Mouse (Mus musculus): ENCODE measurements around the gene Flt3l. TPM values are rescaled to one million over a fixed set of nuclear protein-coding genes. Genes with fewer than 3 reads are reported as not detected.
A peak's percentile ranks its signal among the peaks of the same experiment; 100 is the strongest.

Gene Flt3l
- polyA plus RNA-seq (2015; fragmentation: Nextera tagmentation; extraction: Ambion mirVana), result 2.2 and 2.3 TPM in 2 replicates

DNA sequence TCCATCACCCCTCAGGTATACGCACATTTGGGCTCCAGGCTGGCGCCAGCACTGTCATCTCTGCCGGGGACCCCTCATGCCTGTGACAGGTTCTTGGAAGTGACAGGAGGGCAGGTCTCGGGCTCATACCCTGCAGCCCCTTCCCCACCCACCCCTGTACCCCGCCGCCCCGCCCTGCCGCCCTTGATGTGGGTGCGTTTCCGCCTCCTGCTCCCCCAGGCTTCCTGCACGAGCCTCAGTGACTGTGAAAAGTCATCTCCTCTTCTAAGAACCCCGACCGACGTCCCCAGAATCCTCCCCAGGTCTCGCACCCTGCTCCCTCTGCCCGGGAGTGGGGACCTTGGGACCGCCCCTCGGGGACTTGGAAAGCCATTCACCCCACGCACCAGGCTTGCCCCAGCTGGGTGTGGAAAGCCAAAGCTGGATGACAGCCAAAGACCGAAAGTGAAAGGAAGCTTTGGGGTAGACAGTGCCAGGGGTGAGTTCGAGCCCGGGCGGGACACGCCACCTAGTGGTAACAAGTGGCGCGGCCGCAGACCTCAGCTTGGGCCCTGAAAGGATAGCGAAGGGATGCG, at the start of gene Flt3l, which contains the start of gene Gm45713:
Flt3l (minus strand) TSS at position 440 of the 575 bp plus-strand sequence.
Gm45713 (minus strand) TSS at position 239 of the 575 bp plus-strand sequence.
- peak within 1 kb of the TSS; percentile 78 for H3K4me2 ChIP-seq (replicated peaks; ENCODE audit: low read depth)
- DNase-seq (ENCODE audit: low spot score) (peak; percentile 88), ATAC-seq (ENCODE audit: low FRiP score, low TSS enrichment) (peak; percentile 85)
- TF ChIP-seq EP300 (optimal IDR thresholded peaks at IDR 0.05), result no peak
- TF ChIP-seq CTCF (IDR thresholded peaks at IDR 0.05; ENCODE audit: low read depth), result peak; percentile 99
- no peaks in the 10 kb centered on the region for H3K9me3 ChIP-seq (ENCODE audit: control insufficient read depth, low read length)
- peak within 1 kb of the TSS; percentile 70 for H3K9ac ChIP-seq (ENCODE audit: low read length)
- H3K36me3 ChIP-seq (ENCODE audit: control insufficient read depth, insufficient read depth, low read length), result no peaks in the 10 kb centered on the region
- H3K4me3 ChIP-seq (ENCODE audit: low read depth, low read length), result peak within 1 kb of the TSS; percentile 60
- 3% methylated on average over 29 of the region's 29 CpGs for WGBS
- no peaks in the 10 kb centered on the region for H3K27me3 ChIP-seq (ENCODE audit: control insufficient read depth, insufficient read depth, low read length)
- peak within 1 kb of the TSS; percentile 45 for H3K27ac ChIP-seq (replicated peaks)
- H3K4me1 ChIP-seq (replicated peaks; ENCODE audit: control insufficient read depth, insufficient read depth), result no peaks in the 10 kb centered on the region

DNA sequence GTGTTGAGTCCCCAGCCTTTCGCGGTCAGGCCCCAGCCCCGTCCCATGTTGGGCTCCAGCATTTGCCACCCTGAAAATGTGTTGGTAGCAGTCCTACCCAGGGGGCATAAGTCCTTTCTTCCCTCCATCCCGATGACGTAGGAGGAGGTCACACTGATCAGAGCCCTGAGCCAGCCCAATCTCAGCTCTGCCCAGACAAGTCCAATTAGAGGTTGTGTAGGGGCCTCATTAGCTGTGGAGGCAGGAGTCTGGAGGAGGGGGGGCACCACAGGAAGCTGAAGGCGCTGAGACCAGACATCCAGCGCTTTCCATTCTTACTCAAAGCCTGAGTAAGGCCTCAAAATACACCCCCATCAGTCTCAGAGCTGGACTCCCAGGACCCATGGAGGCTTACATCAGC, 49.7 kb upstream of the Flt3l start:
- Histone ChIP-seq H3K9me3 (ENCODE audit: control insufficient read depth, low read length) (no peaks in the 10 kb centered on the region), H3K9ac (ENCODE audit: low read length) (no peak overlapping the region), H3K4me1 (replicated peaks; ENCODE audit: control insufficient read depth, insufficient read depth) (peaks cover 3% of the 10 kb centered on the region), H3K36me3 (ENCODE audit: control insufficient read depth, insufficient read depth, low read length) (no peaks in the 10 kb centered on the region), H3K4me2 (replicated peaks; ENCODE audit: low read depth) (no peak overlapping the region), H3K27ac (replicated peaks) (no peak overlapping the region), H3K27me3 (ENCODE audit: control insufficient read depth, insufficient read depth, low read length) (peaks cover 9% of the 10 kb centered on the region; the same call in 1 of the 2 replicates), H3K4me3 (ENCODE audit: low read depth, low read length) (no peak overlapping the region)
- ATAC-seq (ENCODE audit: low FRiP score, low TSS enrichment), result no peak
- 75% methylated on average over 7 of the region's 7 CpGs for WGBS
- no peak for DNase-seq (ENCODE audit: low spot score)
- TF ChIP-seq CTCF (IDR thresholded peaks at IDR 0.05; ENCODE audit: low read depth) (no peak), EP300 (optimal IDR thresholded peaks at IDR 0.05) (no peak)

DNA sequence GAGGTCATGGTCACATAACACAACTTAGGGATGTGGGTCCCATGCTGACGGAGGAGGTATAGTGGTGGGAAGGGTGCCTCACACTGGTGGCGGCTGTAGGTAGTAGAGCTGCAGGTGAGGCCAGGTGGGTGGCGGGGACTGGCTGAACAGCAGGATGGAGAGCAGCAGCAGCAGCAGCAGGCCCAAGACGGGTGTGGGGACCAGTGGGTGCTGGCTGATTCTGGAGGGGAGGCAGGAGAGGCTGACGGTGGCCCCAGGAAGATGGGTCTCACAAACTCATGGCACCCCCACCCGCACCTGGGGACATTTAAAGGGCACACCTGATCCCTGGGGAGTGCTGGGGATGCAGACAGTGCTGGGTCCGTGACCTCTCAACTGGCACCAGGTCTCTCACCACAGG, 47.4 kb upstream of the Flt3l start:
- H3K9ac ChIP-seq (ENCODE audit: low read length), result no peak overlapping the region
- TF ChIP-seq EP300 (optimal IDR thresholded peaks at IDR 0.05) (no peak), CTCF (IDR thresholded peaks at IDR 0.05; ENCODE audit: low read depth) (no peak)
- DNase-seq (ENCODE audit: low spot score), result no peak
- peaks cover 19% of the 10 kb centered on the region; the same call in 1 of the 2 replicates for H3K27me3 ChIP-seq (ENCODE audit: control insufficient read depth, insufficient read depth, low read length)
- peaks cover 3% of the 10 kb centered on the region for H3K4me1 ChIP-seq (replicated peaks; ENCODE audit: control insufficient read depth, insufficient read depth)
- no peaks in the 10 kb centered on the region for H3K36me3 ChIP-seq (ENCODE audit: control insufficient read depth, insufficient read depth, low read length)
- no peak overlapping the region for H3K4me2 ChIP-seq (replicated peaks; ENCODE audit: low read depth)
- H3K4me3 ChIP-seq (ENCODE audit: low read depth, low read length), result no peak overlapping the region
- H3K27ac ChIP-seq (replicated peaks), result no peak overlapping the region
- no peaks in the 10 kb centered on the region for H3K9me3 ChIP-seq (ENCODE audit: control insufficient read depth, low read length)
- WGBS, result 65% methylated on average over 7 of the region's 7 CpGs
- ATAC-seq (ENCODE audit: low FRiP score, low TSS enrichment), result no peak

DNA sequence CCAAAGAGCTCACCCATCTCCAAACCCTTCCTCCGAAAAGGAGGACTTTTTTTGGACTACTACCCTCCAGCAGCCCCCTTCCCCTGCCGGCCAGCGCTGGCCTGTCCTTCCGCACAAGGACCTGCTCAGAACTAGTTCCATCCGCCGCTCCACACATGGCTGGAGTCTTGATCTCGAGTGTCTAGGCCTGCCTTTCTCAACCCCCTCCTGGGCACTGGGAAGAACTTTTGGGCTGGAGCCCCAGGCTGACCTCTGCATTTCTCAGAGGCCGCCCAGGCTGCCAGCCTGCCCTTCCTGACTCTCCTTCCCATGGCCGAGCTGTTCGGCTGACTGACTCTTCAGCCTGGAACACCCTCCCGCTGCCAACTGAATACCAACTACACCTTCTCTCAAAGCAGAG, 46.4 kb upstream of the Flt3l start:
- no peak for ATAC-seq (ENCODE audit: low FRiP score, low TSS enrichment)
- DNase-seq (ENCODE audit: low spot score), result no peak
- TF ChIP-seq CTCF (IDR thresholded peaks at IDR 0.05; ENCODE audit: low read depth) (no peak), EP300 (optimal IDR thresholded peaks at IDR 0.05) (no peak)
- Histone ChIP-seq H3K4me1 (replicated peaks; ENCODE audit: control insufficient read depth, insufficient read depth) (peaks cover 3% of the 10 kb centered on the region), H3K27ac (replicated peaks) (no peak overlapping the region), H3K4me3 (ENCODE audit: low read depth, low read length) (peak overlapping the region; percentile 27; the same call in 1 of the 2 replicates), H3K4me2 (replicated peaks; ENCODE audit: low read depth) (peak overlapping the region; percentile 45), H3K9me3 (ENCODE audit: control insufficient read depth, low read length) (no peaks in the 10 kb centered on the region), H3K36me3 (ENCODE audit: control insufficient read depth, insufficient read depth, low read length) (no peaks in the 10 kb centered on the region), H3K27me3 (ENCODE audit: control insufficient read depth, insufficient read depth, low read length) (peaks cover 26% of the 10 kb centered on the region; the same call in 1 of the 2 replicates), H3K9ac (ENCODE audit: low read length) (0 out of 2 replicates have a peak overlapping the region, but pooled peaks have one; percentile 23)
- WGBS, result 14% methylated on average over 11 of the region's 11 CpGs

GRCm38 (mm10) chr7:45182199-45182601, 46.0 kb upstream of the Flt3l start:
- Histone ChIP-seq H3K27ac (replicated peaks) (no peak overlapping the region), H3K4me2 (replicated peaks; ENCODE audit: low read depth) (peak overlapping the region; percentile 45), H3K9ac (ENCODE audit: low read length) (no peak overlapping the region), H3K4me1 (replicated peaks; ENCODE audit: control insufficient read depth, insufficient read depth) (peaks cover 3% of the 10 kb centered on the region), H3K27me3 (ENCODE audit: control insufficient read depth, insufficient read depth, low read length) (peaks cover 29% of the 10 kb centered on the region; the same call in 1 of the 2 replicates), H3K9me3 (ENCODE audit: control insufficient read depth, low read length) (no peaks in the 10 kb centered on the region), H3K36me3 (ENCODE audit: control insufficient read depth, insufficient read depth, low read length) (no peaks in the 10 kb centered on the region), H3K4me3 (ENCODE audit: low read depth, low read length) (peak overlapping the region; percentile 27; the same call in 1 of the 2 replicates)
- TF ChIP-seq EP300 (optimal IDR thresholded peaks at IDR 0.05), result no peak
- no peak for TF ChIP-seq CTCF (IDR thresholded peaks at IDR 0.05; ENCODE audit: low read depth)
- peak; percentile 94 for DNase-seq (ENCODE audit: low spot score)
- ATAC-seq (ENCODE audit: low FRiP score, low TSS enrichment), result peak; percentile 90
- under 1% methylated on average over 34 of the region's 34 CpGs for WGBS

- no peaks in the 10 kb centered on the region for H3K36me3 ChIP-seq (ENCODE audit: control insufficient read depth, insufficient read depth, low read length)
- H3K27ac ChIP-seq (replicated peaks), result no peak overlapping the region
- TF ChIP-seq EP300 (optimal IDR thresholded peaks at IDR 0.05) (no peak), CTCF (IDR thresholded peaks at IDR 0.05; ENCODE audit: low read depth) (no peak; the same call in 1 of the 2 replicates)
- no peaks in the 10 kb centered on the region for H3K9me3 ChIP-seq (ENCODE audit: control insufficient read depth, low read length)
- peak overlapping the region; percentile 15; the same call in 1 of the 2 replicates for H3K4me3 ChIP-seq (ENCODE audit: low read depth, low read length)
- 4% methylated on average over 34 of the region's 35 CpGs for WGBS
- 0 out of 2 replicates have a peak, but pooled peaks have one; percentile 16 for ATAC-seq (ENCODE audit: low FRiP score, low TSS enrichment)
- peaks cover 29% of the 10 kb centered on the region; the same call in 1 of the 2 replicates for H3K27me3 ChIP-seq (ENCODE audit: control insufficient read depth, insufficient read depth, low read length)
- DNase-seq (ENCODE audit: low spot score), result peak; percentile 60
- H3K4me2 ChIP-seq (replicated peaks; ENCODE audit: low read depth), result no peak overlapping the region
- peaks cover 3% of the 10 kb centered on the region for H3K4me1 ChIP-seq (replicated peaks; ENCODE audit: control insufficient read depth, insufficient read depth)
- no peak overlapping the region for H3K9ac ChIP-seq (ENCODE audit: low read length)
These were observed 45.3 kb upstream of the Flt3l start for GRCm38 (mm10) chr7:45181540-45181939.

Measured in stomach, postnatal 0 days (tissue).